Mouse (Mus musculus): ENCODE results near the gene Dnase1l1. TPM values are rescaled to one million over a fixed set of nuclear protein-coding genes. Genes with fewer than 3 reads are reported as not detected.

Dnase1l1 gene
- polyA plus RNA-seq, 2 experiments from 2014 or later, result 23.0 to 31.1 TPM

GRCm38 (mm10) chrX:74270062-74270901 is 11.9 kb downstream of the Dnase1l1 start, which contains the start of gene Rpl10:
Gene Rpl10, plus strand, starts transcription at chrX:74270812.
- ATAC-seq, result peak; percentile 86

DNA sequence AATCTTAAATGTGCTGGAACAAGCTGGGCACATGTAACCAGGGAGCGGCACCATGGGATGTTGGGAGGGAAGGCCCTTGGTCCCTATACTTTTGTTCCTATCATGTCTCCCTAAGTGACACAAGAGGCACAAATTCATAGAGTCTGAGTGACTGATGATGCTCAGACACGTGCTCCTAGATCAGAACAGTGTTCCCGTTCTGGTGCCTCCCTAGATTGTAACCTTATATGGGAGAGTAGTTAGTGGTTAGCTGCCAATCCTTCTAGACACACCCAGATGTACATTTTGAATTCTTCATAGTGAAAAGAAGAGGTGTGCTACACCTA is 12.4 kb downstream of the Dnase1l1 start:
- ATAC-seq, result no peak

- no peak for ATAC-seq
Measured at GRCm38 (mm10) chrX:74257746-74258145, 24.4 kb downstream of the Dnase1l1 start.

GRCm38 (mm10) chrX:74254888-74255565 is 27.1 kb downstream of the Dnase1l1 start:
- peak; percentile 11 for ATAC-seq

GRCm38 (mm10) chrX:74254153-74254887 is 27.8 kb downstream of the Dnase1l1 start, which contains the start of gene Emd:
Gene Emd, plus strand, starts transcription at chrX:74254687.
- ATAC-seq, result peak; percentile 93

DNA sequence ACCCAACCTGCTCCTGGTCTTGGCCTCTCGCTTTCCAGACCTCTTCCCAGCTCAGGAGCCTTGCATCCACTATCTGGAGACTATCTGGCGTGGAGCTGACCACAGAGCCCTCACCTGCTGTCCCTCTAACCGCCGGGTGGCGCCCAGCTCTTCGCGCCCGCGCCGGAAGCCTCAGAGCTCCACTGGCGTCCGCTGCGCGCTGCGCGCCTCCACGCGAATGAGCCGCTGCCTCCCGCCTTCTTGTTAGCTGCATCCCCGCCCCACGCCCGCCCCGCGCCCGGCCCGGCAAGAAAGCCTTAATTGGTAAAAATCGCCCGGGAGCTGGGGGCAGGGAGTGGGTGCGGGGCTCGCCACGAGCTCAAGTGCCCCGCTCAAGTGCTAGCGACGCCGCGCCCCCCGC is 32.5 kb downstream of the Dnase1l1 start, which contains the start of gene Flna:
Gene Flna (minus strand): TSS at position 206 of the 400 bp plus-strand sequence.
- ATAC-seq, result no peak

DNA sequence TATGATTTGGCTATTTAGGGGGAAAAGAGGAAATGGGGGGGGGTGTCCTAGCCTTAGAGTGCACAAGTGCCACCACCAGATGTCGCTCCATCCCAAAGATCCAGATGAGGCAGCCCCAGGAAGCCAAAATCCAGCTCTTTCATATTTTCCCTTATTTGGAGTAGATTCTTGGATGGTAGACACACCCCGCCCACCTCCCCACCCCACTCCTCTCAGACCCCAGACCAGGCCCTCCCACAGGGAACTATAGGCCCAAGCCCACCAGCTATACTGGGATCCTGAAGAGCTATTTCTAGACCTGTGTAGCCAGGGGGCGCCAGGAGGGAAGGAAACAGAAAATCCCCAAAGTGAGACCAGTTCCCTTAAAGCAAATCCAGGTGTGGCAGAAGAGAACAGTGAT is 33.5 kb downstream of the Dnase1l1 start:
- no peak for ATAC-seq

DNA sequence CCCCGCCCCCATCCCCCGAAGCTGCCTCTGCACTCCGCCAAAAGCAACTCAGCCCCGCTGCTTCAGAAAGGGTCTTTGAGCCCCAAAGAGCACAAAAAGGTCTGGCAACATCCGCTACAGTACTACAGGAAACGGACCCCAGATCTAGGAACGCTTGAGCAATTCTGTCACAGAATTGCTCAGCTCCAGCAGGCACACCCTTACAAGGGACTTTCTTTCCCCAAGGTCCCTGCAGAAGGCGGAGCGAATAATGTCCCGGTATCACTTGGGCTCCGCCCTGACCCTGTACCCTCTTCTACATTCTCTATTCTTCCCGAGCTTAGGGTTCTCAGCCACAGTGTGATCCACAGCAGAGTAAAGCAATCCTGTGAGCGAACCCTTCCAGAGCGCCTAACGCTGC is 35.4 kb downstream of the Dnase1l1 start:
- ATAC-seq, result peak; percentile 10

DNA sequence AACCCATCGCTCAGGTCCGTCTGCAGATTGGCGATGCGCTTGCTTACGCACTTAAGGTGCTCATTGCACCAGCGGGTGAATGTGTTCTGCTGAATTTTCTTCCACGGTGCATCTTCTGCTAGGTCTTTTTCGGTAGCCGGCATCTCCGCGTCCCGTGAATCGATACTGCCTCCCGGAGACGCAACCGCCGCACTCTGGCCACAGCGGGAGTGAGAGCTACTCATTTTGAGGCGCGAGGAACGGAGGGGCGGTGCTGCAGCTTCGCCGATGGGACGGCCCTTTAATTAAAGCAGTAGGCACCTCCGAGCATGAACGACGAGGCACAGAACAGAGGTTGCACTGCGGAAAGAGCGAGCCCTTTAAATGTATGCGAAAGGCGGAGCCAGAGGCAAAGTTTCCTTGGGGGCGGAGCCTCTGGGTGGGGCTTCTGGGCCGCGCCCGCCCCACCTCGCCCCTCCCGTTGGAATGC is 35.9 kb downstream of the Dnase1l1 start:
- ATAC-seq, result peak; percentile 69

DNA sequence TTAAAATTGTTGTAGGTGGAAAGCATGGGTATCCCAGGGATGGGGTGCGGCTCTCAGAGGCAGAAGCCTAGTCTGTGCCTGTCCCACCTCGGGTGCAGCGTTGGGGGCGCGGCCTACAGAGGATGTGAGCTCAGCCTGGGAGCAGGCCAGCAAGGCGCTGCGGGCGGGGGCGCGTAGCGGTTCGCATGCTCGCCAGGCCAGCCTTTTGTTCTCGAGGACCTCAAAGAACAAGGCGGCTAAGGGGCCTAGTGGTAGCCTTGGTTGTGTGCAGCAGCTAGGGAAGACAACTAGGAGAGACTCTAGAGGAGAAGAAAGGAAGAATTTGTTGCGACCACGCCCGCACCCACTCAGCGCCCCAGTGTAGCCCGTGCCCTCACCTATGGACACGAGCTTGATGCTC is 36.5 kb downstream of the Dnase1l1 start:
- peak; percentile 31 for ATAC-seq

GRCm38 (mm10) chrX:74245107-74245506 is 37.0 kb downstream of the Dnase1l1 start:
- no peak for ATAC-seq

DNA sequence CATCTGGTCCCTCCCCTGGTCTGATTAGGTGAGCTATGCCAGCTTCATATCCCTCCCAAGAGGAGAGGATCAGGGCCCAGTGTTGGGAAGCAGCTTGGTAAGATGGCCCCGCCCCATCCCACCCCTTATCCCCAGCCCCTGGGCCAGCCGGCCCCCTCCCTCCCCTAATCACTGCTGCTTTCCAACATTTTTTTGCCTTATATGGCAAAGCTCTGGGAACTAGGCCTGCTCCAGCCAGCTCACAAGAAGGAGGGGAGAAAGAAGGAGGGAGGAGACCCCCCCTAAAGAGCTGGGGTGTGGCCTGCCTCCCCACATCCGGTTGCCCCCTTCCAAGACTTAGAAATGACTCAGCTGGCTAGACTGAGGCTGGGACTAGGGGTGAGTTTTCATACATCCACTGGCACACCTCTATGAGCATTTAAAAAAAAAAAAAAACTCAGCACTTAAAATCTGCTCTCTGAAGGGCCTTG is 37.5 kb downstream of the Dnase1l1 start:
- ATAC-seq, result no peak

DNA sequence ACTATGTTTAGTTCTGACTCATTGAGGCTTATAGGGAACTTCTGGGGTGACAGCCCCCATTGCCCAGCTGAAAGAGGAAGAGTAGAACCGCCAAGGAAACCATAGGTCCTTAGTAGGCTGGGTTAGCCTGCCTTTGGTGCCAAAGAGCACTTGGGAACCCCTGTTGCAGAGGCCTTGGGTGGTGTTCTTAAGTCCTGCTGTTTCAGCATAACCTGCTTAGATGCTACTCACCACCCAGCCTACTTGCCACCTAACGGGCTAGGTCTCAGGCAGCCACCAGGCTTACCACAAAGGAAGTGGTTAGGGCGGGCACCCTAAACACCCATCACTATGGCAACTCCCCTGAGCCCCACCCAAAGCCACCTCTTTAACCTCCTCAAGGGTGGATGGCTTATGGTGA is 38.3 kb downstream of the Dnase1l1 start:
- ATAC-seq, result peak; percentile 74

- no peak for ATAC-seq
Measured at GRCm38 (mm10) chrX:74243396-74243795, 38.7 kb downstream of the Dnase1l1 start.

DNA sequence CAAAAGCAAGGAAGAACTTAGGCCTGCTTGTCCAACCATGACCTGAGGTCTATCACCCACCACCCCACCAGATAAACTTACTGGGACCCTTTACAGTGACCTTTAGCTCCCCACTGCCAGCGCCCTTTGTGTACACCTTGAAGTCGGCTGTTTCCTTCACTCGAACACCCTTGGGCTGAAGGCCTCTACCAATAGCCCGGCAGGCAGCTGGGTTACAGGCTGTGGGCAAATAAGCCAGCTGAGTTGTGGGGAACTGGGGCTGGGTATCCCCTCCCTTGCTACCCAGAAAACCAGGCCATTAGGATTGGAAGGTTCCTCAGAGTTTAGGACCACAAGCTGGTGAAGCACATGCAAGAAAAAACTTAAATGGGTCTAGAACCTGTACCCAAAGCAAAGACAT is 41.8 kb downstream of the Dnase1l1 start:
- ATAC-seq, result no peak

DNA sequence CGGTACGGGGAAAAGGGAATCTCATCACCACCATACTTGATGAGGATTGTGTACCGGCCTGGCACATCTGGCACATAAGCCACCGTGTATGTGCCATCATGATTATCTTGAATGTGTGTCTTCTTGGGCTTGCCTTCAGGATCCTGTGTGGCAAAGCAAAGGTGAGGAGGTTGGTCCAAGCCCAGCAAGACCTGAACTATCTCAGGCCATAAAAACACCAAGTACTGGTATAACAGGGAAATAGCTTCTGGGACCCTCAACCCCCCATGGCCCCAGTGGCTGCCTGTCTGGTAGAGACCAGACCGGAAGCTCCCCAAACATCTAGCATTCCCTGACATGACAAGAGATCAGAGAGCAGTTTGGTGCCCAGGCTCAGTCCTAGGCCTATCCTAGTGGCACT is 48.9 kb downstream of the Dnase1l1 start:
- ATAC-seq, result no peak

- ATAC-seq, result no peak
Measured at GRCm38 (mm10) chrX:74230038-74230437, 52.1 kb downstream of the Dnase1l1 start.

Other genes with a start within 250 kb of the Dnase1l1 start
- gene Opn1mw, start 154.9 kb downstream of the Dnase1l1 start, polyA plus RNA-seq (2017; shearing (Covaris generic)), result not detected
- gene Mecp2, start 147.0 kb downstream of the Dnase1l1 start, polyA plus RNA-seq (2017; shearing (Covaris generic)), result 10 to 100 TPM; 19.9 to 20.2 TPM
- not detected for gene Tex28, start 114.5 kb downstream of the Dnase1l1 start, polyA plus RNA-seq (2017; shearing (Covaris generic))
- 1 to 10 TPM; 2.9 to 3.1 TPM for gene Tktl1, start 105.1 kb downstream of the Dnase1l1 start, polyA plus RNA-seq (2017; shearing (Covaris generic))
- gene Flna, start 32.5 kb downstream of the Dnase1l1 start, polyA plus RNA-seq (2017; shearing (Covaris generic)), result 100 to 1,000 TPM; 199 to 249 TPM
- 10 to 100 TPM; 35.0 to 53.2 TPM for gene Emd, start 27.6 kb downstream of the Dnase1l1 start, polyA plus RNA-seq (2017; shearing (Covaris generic))
- gene Rpl10, start 11.5 kb downstream of the Dnase1l1 start, polyA plus RNA-seq (2017; shearing (Covaris generic)), result 1,000 to 10,000 TPM in 1 of 2 experiments, 100 to 1,000 TPM in 1; 597 to 1,460 TPM
- 10 to 100 TPM; 54.0 to 68.6 TPM for gene Taz, start 425 bp downstream of the Dnase1l1 start, polyA plus RNA-seq (2017; shearing (Covaris generic))
- gene Atp6ap1, start 14.8 kb upstream of the Dnase1l1 start, polyA plus RNA-seq (2017; shearing (Covaris generic)), result 100 to 1,000 TPM; 165 to 225 TPM
- 100 to 1,000 TPM; 283 to 370 TPM for gene Gdi1, start 22.7 kb upstream of the Dnase1l1 start, polyA plus RNA-seq (2017; shearing (Covaris generic))
- gene Fam50a, start 30.7 kb upstream of the Dnase1l1 start, polyA plus RNA-seq (2017; shearing (Covaris generic)), result 10 to 100 TPM; 65.9 to 68.7 TPM
- gene Plxna3, start 46.7 kb upstream of the Dnase1l1 start, polyA plus RNA-seq (2017; shearing (Covaris generic)), result 1 to 10 TPM; 3.2 to 7.9 TPM
- gene Lage3, start 71.3 kb upstream of the Dnase1l1 start, polyA plus RNA-seq (2017; shearing (Covaris generic)), result 10 to 100 TPM; 60.3 to 62.7 TPM
- gene Ubl4a, start 90.9 kb upstream of the Dnase1l1 start, polyA plus RNA-seq (2017; shearing (Covaris generic)), result 10 to 100 TPM; 60.0 to 78.5 TPM
- gene Slc10a3, start 91.0 kb upstream of the Dnase1l1 start, polyA plus RNA-seq (2017; shearing (Covaris generic)), result 10 to 100 TPM; 21.5 to 34.2 TPM
- 10 to 100 TPM; 28.6 to 47.0 TPM for gene Fam3a, start 110.9 kb upstream of the Dnase1l1 start, polyA plus RNA-seq (2017; shearing (Covaris generic))
- 10 to 100 TPM; 44.7 to 65.1 TPM for gene Ikbkg, start 111.0 kb upstream of the Dnase1l1 start, polyA plus RNA-seq (2017; shearing (Covaris generic))
- gene G6pdx, start 146.9 kb upstream of the Dnase1l1 start, polyA plus RNA-seq (2017; shearing (Covaris generic)), result 10 to 100 TPM; 33.3 to 41.4 TPM
- gene Gm6880, start 199.1 kb upstream of the Dnase1l1 start, polyA plus RNA-seq (2017; shearing (Covaris generic)), result not detected

All from CD4-positive, CD25-positive, alpha-beta regulatory T cell, adult 4 months (primary cell).